Mouse (Mus musculus): ENCODE results near the gene Myl6. TPM values are rescaled to one million over a fixed set of nuclear protein-coding genes. Genes with fewer than 3 reads are reported as not detected.
"Not testable (repeated sequence)": the region's sequence is repeated elsewhere in the genome, so short reads cannot be mapped to it uniquely, and the experiment has no call there.

Gene Myl6
- total RNA-seq, 2 experiments from 2014 or later, result 150 to 187 TPM

DNA sequence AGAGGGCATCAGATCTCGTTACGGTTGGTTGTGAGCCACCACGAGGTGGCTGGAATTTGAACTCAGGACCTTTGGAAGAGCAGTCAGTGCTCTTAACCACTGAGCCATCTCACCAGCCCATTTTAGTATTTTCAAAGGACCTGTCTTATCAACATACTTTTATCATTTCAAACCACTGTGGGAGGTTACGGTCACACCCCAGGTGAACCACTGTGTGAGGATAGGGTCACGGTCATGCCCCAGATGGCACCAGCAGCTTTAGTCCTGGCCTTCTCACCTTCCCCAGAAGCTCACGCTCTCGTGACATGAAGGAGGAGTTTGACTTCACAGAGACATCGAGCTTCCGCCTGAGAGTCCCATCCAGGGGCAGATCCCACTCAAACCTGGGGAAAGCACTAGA, 17.2 kb upstream of the Myl6 start:
- DNase-seq (ENCODE audit: low spot score), result no peak

- no peak for DNase-seq (ENCODE audit: low spot score)
Observed at GRCm38 (mm10) chr10:128510301-128510700, 16.4 kb upstream of the Myl6 start.

- DNase-seq (ENCODE audit: low spot score), result no peak
Observed at GRCm38 (mm10) chr10:128509831-128510230, 15.9 kb upstream of the Myl6 start.

GRCm38 (mm10) chr10:128509203-128509602, 15.3 kb upstream of the Myl6 start:
- no peak for DNase-seq (ENCODE audit: low spot score)

GRCm38 (mm10) chr10:128508260-128508659, 14.3 kb upstream of the Myl6 start:
- no peak for DNase-seq (ENCODE audit: low spot score)

GRCm38 (mm10) chr10:128505974-128506373, 12.0 kb upstream of the Myl6 start:
- DNase-seq (ENCODE audit: low spot score), result no peak

DNA sequence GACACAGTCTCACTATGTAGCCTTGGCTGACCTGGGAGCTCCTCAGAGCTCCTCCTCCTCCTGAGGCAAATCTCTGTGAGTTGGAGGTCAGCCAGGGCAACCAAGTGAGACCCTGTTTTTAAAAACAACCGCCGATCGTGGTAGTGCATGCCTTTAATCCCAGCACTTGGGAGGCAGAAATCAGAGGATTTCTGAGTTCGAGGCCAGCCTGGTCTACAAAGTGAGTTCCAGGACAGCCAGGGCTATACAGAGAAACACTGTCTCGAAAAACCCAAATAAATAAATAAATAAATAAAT, 11.4 kb upstream of the Myl6 start:
- not testable (repeated sequence) for DNase-seq (ENCODE audit: low spot score)

DNA sequence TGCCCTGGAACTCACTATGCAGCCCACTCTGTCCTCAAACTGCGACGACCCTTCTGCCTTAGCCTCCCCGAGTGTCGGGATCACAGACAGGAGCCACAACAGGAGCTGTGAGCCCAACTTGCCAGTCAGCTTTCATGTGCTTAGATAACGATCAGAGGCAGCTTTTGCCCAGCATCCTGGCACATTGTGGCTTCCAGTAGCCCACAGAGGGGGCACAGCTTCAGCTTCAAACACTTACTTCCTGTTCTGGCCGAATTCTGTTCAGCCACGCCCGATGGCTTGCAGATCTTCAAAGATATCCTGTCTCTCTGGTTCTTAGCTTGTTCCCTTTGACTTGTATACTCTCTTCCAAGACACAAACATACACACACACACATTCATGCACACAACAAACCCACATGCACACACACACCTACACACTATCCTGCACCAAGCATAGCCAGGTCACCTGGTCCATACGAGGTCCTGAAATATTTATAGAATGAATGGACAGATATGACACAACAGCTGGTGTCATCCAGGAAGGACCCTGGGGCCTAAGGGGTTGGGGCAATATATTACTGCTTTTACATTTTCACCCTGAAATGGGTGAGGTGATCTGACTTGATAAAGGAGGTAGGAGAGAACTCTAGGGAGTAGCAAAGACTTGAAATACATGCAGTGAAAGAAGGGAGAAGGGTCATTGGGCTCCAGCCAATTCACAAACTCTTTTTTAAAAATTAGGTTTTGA, 10.9 kb upstream of the Myl6 start:
- peak; percentile 9 for DNase-seq (ENCODE audit: low spot score)

DNA sequence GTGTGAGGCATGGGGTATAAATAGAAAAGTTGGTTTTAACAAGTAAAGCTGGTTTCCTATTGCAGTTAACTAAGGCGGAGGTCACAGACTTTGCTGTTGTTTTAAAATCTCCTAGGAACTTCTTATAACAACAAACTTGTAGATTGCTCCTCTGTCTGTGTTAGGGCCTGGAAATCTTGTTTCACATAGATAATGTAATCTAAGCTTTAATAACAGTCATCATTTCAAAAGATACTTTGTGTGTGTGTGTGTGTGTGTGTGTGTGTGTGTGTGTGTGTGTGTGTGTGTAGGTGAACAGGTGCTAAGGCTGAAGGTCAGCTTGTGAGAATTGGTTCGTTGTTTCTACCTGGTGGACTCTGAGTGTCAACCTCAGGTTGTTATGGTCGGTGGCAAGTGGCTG, 10.1 kb upstream of the Myl6 start:
- no peak for DNase-seq (ENCODE audit: low spot score)

DNA sequence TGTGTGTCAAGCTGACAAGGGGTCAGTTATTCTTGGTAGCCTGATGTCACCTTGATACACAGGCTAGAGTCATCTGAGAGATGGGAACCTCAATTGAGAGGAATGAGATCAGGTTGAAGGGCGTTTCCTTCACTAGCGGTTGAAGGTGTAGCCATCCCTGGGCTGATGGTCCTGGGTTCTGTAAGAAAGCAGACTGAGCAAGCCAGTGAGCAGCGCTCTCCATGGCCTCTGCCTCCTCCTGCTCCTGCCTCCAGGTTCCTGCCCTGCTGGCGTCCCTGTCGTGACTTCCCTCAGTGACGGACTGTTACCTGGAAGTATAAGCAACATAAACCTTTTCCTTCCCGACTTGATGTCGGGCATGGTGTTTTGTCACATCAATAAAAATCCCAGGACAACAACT, 9.6 kb upstream of the Myl6 start:
- peak; percentile 44 for DNase-seq (ENCODE audit: low spot score)

DNA sequence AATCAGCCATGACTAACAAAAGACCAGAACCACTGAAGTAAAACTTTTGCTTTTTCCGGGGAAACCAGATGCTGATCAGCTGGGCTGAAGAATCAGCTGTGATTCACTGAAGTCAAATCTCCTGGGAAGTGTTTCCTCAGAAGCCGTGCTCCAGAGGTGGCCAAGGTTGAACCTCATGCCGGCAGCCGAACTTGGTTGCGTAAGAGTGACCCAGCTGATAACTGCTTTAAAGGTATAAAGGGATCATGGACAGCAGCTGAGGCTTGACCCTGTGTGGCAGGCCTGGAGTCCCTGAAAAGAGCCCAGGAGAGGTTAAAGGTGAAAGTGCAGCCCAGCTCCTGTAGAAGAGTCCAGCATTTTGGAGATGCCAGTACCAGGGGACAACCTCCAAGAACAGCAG, 8.4 kb upstream of the Myl6 start:
- DNase-seq (ENCODE audit: low spot score), result peak; percentile 64

- peak; percentile 78 for DNase-seq (ENCODE audit: low spot score)
Observed at GRCm38 (mm10) chr10:128499116-128499671, 5.2 kb upstream of the Myl6 start.

- peak; percentile 97 for DNase-seq (ENCODE audit: low spot score)
Observed at GRCm38 (mm10) chr10:128498590-128498989, 4.6 kb upstream of the Myl6 start, which contains the start of gene Myl6b. TSS of gene Myl6b (minus strand) at chr10:128498685.

DNA sequence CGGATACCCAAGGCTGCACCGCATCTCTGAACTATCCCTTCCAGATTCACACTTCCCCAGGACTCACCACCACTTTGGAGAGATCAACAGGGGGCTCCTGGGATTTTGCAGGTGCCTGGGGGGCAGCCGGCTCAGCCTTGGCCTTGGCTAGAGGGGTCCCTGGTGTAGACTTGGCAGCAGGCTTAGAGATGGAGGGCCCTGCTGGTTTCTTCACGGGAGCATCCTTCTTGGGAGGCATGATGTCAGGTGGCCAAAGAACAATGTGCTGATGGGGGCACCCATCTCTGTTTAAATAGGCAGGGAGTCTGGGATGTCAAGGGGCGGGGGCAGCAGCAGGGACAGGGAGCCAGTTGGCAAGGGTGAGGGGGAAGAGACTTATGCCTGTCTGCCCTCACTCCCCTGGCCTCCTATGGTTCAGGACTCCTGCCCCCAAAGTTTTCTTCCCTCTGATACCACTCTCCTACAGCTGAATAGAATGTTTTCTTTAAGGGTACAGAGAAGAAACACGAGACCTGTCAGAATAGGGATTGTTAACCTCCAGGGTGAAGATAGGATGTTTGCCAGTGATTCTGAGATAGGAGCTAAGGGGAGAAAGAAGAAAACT, 3.3 kb upstream of the Myl6 start:
- DNase-seq (ENCODE audit: low spot score), result no peak

- no peak for DNase-seq (ENCODE audit: low spot score)
Observed at GRCm38 (mm10) chr10:128496509-128497077, 2.6 kb upstream of the Myl6 start.

DNA sequence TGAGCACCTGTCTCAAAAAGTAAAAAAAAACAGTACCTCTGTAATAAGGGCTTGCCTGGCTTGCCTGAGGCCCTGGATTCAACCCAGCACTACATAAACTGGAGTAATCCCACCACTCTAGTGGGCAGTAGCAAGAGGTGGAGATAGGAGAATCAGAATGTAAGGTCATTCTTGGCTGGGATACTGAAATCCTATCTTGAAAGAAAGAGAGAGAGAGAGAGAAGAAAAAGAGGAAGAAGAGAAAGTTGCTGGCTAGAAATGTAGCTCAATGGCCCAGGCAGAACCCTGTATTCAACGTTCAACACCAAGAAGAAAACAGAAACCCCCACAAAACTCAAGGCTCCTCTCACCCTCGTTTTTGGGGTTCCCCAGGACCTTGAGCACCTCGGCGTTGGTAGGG, 2.0 kb upstream of the Myl6 start:
- DNase-seq (ENCODE audit: low spot score), result no peak

DNA sequence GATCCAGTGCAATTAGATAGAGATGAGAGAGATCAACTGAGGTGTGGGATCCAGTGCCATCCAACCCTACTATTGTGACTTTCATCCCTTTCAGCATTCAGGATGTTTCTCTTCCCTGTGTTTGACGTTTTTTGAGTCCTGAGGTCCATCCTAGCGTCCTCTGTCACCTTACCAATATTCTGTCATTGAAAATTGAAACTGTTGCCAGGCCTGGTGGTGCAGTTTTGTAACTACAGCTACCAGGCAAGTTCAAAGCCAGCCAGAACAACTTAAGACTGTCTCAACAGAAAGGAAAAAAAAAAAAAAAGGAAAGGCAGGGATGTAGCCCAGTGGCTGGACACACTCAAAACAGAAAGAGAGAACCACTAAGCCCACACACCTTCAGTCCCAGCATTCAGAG, 1.3 kb upstream of the Myl6 start:
- DNase-seq (ENCODE audit: low spot score), result no peak

DNA sequence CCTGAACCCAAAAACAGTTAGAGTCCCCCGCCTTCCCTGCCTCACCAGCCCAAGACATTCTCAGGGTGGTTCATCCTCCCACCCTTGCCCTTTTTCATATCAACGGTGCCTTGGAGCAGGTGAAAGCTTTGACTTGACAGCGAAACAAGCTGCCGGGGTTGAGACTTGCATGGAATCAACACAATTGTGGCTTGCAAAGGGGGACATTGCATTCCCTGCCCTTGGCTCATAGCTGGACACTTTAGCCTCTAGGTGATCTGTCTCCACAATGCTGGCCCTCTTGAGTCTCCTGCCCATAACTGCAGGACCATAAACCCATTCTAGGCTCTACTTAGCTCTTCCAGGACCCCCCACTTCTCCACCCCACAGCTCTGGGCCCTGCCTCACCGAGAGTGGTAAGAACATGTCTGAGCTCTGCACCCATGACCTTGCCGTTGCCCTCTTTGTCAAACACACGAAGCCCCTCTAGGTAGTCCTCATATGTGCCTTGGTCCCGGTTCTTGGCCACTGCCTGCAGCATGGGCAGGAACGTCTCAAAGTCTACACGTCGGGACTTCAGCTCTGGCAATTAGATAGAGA, 811 bp upstream of the Myl6 start:
- no peak for DNase-seq (ENCODE audit: low spot score)

DNA sequence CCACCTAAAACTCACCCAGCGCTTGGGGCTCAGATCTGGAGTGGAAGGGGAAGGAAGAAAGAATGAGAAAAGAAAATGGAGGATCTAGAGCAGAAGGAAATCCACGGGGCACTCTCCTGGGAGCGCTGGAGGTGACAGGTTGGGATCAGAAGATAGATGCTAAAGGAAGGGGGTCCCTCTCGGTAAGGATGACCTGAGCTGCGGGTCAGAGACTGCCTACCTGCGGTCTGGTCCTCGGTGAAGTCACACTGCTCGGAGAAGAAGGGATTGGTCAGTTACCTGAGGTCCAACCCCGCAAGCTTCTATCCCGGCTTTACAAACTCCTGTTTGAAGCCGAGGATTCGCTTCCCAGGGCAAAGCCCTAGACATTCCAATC, 638 bp downstream of the Myl6 start:
- no peak for DNase-seq (ENCODE audit: low spot score)

DNA sequence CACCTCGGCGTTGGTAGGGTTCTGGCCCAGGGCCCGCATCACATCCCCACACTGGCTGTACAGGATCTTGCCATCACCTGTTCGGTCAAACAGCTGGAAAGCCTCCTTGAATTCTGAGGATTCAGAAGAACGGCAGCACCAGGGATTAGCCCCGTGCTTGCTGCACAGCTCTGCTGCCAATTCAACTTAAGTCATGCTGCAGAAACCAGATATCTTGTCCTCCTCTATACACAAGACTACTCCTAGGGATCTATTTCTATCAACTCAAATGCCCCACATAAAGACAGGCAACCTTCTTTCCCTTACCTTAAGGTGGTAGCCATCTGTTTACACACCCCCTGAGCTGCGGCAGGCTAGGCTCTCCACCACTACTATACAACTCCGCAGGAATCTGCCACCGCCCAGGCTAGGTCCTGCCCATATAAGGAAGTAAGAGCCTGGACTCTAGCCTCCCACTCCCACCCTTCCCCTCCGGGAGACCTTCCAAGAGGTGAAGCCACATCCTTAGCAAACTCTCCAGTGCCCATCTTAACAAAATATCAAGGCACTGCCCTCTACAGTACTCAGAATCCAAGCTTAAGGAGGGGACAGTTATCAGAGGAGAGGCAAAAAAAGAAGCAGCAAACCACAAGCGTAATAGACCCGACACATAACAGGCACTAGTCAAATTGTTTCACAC, 1.2 kb downstream of the Myl6 start:
- peak; percentile 66 for DNase-seq (ENCODE audit: low spot score)

DNA sequence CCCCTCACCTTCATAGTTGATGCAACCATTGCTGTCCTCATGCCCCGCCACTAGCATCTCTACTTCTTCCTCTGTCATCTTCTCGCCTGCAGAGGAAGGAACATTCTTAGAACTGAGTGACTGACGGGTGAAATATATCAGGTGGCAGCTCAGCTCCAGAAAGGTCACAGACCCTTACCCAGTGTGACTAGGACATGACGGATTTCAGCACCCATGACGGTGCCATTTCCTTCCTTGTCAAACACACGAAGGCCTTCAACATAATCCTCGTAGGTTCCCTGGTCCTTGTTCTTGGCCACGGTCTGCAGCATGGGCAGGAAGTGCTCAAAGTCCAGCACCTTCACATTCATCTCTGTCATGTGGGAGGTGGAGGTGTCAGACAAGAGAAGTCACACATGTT, 1.9 kb downstream of the Myl6 start:
- not testable (repeated sequence) for DNase-seq (ENCODE audit: low spot score)

GRCm38 (mm10) chr10:128491495-128491894, 2.5 kb downstream of the Myl6 start:
- DNase-seq (ENCODE audit: low spot score), result no peak

All from gastrocnemius, adult 18-20 months (tissue).